Mouse (Mus musculus) heart, postnatal 0 days (tissue): ENCODE measurements around the gene 1110008P14Rik. TPM values are rescaled to one million over a fixed set of nuclear protein-coding genes. Genes with fewer than 3 reads are reported as not detected.

ENCODE experiments used
- ATAC-seq: fragments of 200-750 bp; cut with Nextera tagmentation; 2 replicates; pipeline ENCODE4 v1.8.0; 2017; ENCODE audit warnings: low read depth, moderate number of reproducible peaks, moderate library complexity; ENCODE audit not compliant: insufficient read depth
- DNase-seq: peaks from one replicate; pipeline ENCODE4 v3.0.0-alpha.2; 2016; ENCODE audit warnings: low spot score
- H3K27ac ChIP-seq: fragments of 300-500 bp; sonication (generic); 2 replicates; pipeline ENCODE4 v1.5.1; 2014; ENCODE audit warnings: low read depth, mild to moderate bottlenecking
- H3K27me3 ChIP-seq: fragments of 300-500 bp; sonication (generic); 2 replicates; pipeline ENCODE4 v1.6.1; 2014; ENCODE audit warnings: low read length, mixed read lengths; ENCODE audit not compliant: control insufficient read depth, insufficient read depth
- H3K36me3 ChIP-seq: fragments of 300-500 bp; sonication (generic); replicated peaks from 2 replicates; pipeline ENCODE4 v1.6.1; 2014; ENCODE audit warnings: low read length, mixed read lengths; ENCODE audit not compliant: control insufficient read depth, insufficient read depth
- H3K4me1 ChIP-seq: fragments of 300-500 bp; sonication (generic); 2 replicates; pipeline ENCODE4 v1.6.1; 2014; ENCODE audit warnings: antibody characterized with exemption; ENCODE audit not compliant: control insufficient read depth, insufficient read depth
- H3K4me2 ChIP-seq: fragments of 300-500 bp; sonication (generic); 2 replicates; pipeline ENCODE4 v1.6.1; 2014; ENCODE audit warnings: low read depth, mild to moderate bottlenecking, low read length, moderate library complexity
- H3K4me3 ChIP-seq: fragments of 300-500 bp; sonication (generic); 2 replicates; pipeline ENCODE4 v1.5.1; 2014; ENCODE audit warnings: low read depth, low read length
- H3K9ac ChIP-seq: fragments of 300-500 bp; sonication (generic); replicated peaks from 2 replicates; pipeline ENCODE4 v1.6.1; 2014; ENCODE audit warnings: low read depth, low read length, mixed read lengths
- H3K9me3 ChIP-seq: fragments of 300-500 bp; sonication (generic); replicated peaks from 2 replicates; pipeline ENCODE4 v1.6.1; 2016; ENCODE audit warnings: low read length; ENCODE audit not compliant: control insufficient read depth
- CTCF ChIP-seq: IDR thresholded peaks from 2 replicates; pipeline ENCODE4 v1.5.1; 2016; ENCODE audit warnings: antibody characterized with exemption, control low read depth, low read depth
- EP300 ChIP-seq: IDR thresholded peaks from 2 replicates; pipeline ENCODE4 v1.6.1; 2016; ENCODE audit warnings: antibody characterized with exemption, low read depth
- WGBS: fragments of 180-500 bp; shearing (Covaris S2); extraction: QIAGEN DNeasy Blood & Tissue Kit; methylation state at CpG from one replicate; pipeline ENCODE4 v1.1.7; 2014; 5-methylcytosine and 5-hydroxymethylcytosine counted together
- polyA plus RNA-seq: library from polyadenylated mRNA; unstranded; fragments of >200 nt; fragmentation: Nextera tagmentation; extraction: Ambion mirVana; gene quantifications from 2 replicates; pipeline ENCODE4 v1.2.1, GENCODE M21; 2015
- total RNA-seq: library from RNA; depleted of rRNA; stranded (reverse); fragments of >200 nt; gene quantifications from 2 replicates; pipeline ENCODE4 v1.2.3, GENCODE M21; 2014; ENCODE audit warnings: low replicate concordance

Gene 1110008P14Rik
- total and polyA plus RNA-seq, 2 experiments from 2014 or later: 77.0 to 195 TPM

DNA sequence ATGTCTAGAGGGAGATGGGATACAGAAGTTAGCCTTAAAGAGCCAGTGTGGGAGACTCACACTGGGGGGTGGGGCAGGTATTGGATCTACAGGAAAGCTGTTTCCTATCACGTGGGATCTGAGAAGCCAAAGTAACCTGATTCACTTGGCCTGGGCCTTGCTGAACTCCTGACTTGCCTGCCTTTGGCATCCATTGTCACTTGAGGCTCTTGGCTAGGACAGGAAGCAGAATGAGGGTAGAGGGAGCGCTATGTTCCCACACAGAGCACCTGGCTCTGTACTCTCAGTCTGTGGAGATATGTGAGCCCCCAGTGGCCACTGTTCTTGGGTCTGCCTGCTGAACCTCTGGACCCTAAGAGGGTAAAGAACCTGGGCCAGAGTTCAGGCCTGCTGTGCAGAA is 34.8 kb upstream of the 1110008P14Rik start:
- TF ChIP-seq CTCF (no peak), EP300 (no peak)
- no peak overlapping the region for H3K27ac ChIP-seq
- H3K4me2 ChIP-seq: no peak overlapping the region
- peaks cover 63% of the 10 kb centered on the region for H3K36me3 ChIP-seq
- DNase-seq (no peak), ATAC-seq (no peak)
- no peaks in the 10 kb centered on the region for H3K9me3 ChIP-seq
- no peak overlapping the region for H3K9ac ChIP-seq
- H3K4me1 ChIP-seq: no peaks in the 10 kb centered on the region
- WGBS: 80% methylated on average over 2 of the region's 2 CpGs
- no peak overlapping the region for H3K4me3 ChIP-seq
- no peaks in the 10 kb centered on the region for H3K27me3 ChIP-seq

DNA sequence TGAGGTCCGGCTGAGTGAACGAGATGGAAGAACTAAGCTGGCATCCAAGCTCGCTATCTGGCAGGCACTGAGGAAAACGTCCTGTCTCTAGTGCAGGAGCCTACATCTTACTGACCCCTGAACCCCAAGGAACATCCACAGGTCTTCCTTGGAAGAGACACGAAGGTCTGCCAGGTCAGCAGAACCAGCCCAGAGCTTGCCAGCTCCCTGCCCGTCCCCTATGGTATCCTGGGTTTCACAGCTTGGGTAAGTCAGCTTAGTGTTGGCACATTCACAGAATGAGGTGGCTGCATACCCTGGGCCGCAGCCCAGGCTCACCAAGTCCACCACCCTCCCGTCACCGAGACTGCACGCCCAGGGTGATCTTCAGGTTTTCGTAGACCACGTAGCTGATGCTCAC is 34.1 kb upstream of the 1110008P14Rik start:
- Histone ChIP-seq H3K4me2 (no peak overlapping the region), H3K4me1 (no peaks in the 10 kb centered on the region), H3K4me3 (no peak overlapping the region), H3K36me3 (peaks cover 58% of the 10 kb centered on the region), H3K27ac (no peak overlapping the region), H3K27me3 (no peaks in the 10 kb centered on the region), H3K9me3 (no peaks in the 10 kb centered on the region), H3K9ac (no peak overlapping the region)
- DNase-seq (no peak), ATAC-seq (no peak)
- 89% methylated on average over 12 of the region's 12 CpGs for WGBS
- TF ChIP-seq CTCF: no peak
- no peak for TF ChIP-seq EP300

GRCm38 (mm10) chr2:32413936-32414335 is 32.2 kb upstream of the 1110008P14Rik start:
- TF ChIP-seq CTCF: no peak
- no peak for TF ChIP-seq EP300
- Histone ChIP-seq H3K4me2 (no peak overlapping the region), H3K9ac (no peak overlapping the region), H3K4me1 (no peaks in the 10 kb centered on the region), H3K27me3 (no peaks in the 10 kb centered on the region), H3K4me3 (no peak overlapping the region), H3K9me3 (no peaks in the 10 kb centered on the region), H3K36me3 (peaks cover 45% of the 10 kb centered on the region), H3K27ac (no peak overlapping the region)
- 45% methylated on average over 5 of the region's 5 CpGs for WGBS
- no peak for DNase-seq
- ATAC-seq: no peak

GRCm38 (mm10) chr2:32412742-32413531 is 31.2 kb upstream of the 1110008P14Rik start:
- TF ChIP-seq EP300 (no peak), CTCF (no peak)
- WGBS: 85% methylated on average over 6 of the region's 6 CpGs
- no peaks in the 10 kb centered on the region for H3K27me3 ChIP-seq
- no peaks in the 10 kb centered on the region for H3K4me1 ChIP-seq
- no peak overlapping the region for H3K9ac ChIP-seq
- DNase-seq: no peak
- ATAC-seq: no peak
- no peaks in the 10 kb centered on the region for H3K9me3 ChIP-seq
- H3K27ac ChIP-seq: no peak overlapping the region
- H3K4me3 ChIP-seq: no peak overlapping the region
- no peak overlapping the region for H3K4me2 ChIP-seq
- peaks cover 35% of the 10 kb centered on the region for H3K36me3 ChIP-seq

GRCm38 (mm10) chr2:32411407-32411806 is 29.7 kb upstream of the 1110008P14Rik start:
- H3K9me3 ChIP-seq: no peaks in the 10 kb centered on the region
- ATAC-seq: no peak
- no peak overlapping the region for H3K9ac ChIP-seq
- WGBS: 79% methylated on average over 7 of the region's 7 CpGs
- H3K4me1 ChIP-seq: no peaks in the 10 kb centered on the region
- TF ChIP-seq CTCF (no peak), EP300 (no peak)
- peaks cover 19% of the 10 kb centered on the region for H3K36me3 ChIP-seq
- H3K27ac ChIP-seq: no peak overlapping the region
- DNase-seq: no peak
- H3K4me3 ChIP-seq: no peak overlapping the region
- H3K27me3 ChIP-seq: no peaks in the 10 kb centered on the region
- no peak overlapping the region for H3K4me2 ChIP-seq
